Mouse (Mus musculus): ENCODE measurements around the gene Zfp280b. TPM values are rescaled to one million over a fixed set of nuclear protein-coding genes. Genes with fewer than 3 reads are reported as not detected.
"Not testable (repeated sequence)": the region's sequence is repeated elsewhere in the genome, so short reads cannot be mapped to it uniquely, and the experiment has no call there.

Zfp280b gene
- polyA plus RNA-seq (2014; fragmentation: Nextera tagmentation; extraction: Ambion mirVana) = 22.0 and 23.6 TPM in 2 replicates

- Histone ChIP-seq H3K27me3 (ENCODE audit: control insufficient read depth, insufficient read depth, low read length) (no peaks in the 10 kb centered on the region), H3K27ac (ENCODE audit: low read depth, low read length) (peak within 1 kb of the TSS; percentile 75), H3K9ac (ENCODE audit: low read depth, low read length) (peak within 1 kb of the TSS; percentile 98), H3K4me3 (ENCODE audit: low read depth, low read length) (peak within 1 kb of the TSS; percentile 93), H3K4me1 (ENCODE audit: control insufficient read depth, insufficient read depth, low read length) (0 out of 2 replicates have a peak, but pooled peaks cover 4% of the 10 kb centered on the region), H3K36me3 (ENCODE audit: control insufficient read depth, insufficient read depth, low read length) (peaks cover 6% of the 10 kb centered on the region; the same call in 1 of the 2 replicates), H3K9me3 (replicated peaks; ENCODE audit: control insufficient read depth, low read length) (no peaks in the 10 kb centered on the region), H3K4me2 (peak within 1 kb of the TSS; percentile 87)
- under 1% methylated on average over 51 of the region's 58 CpGs for WGBS (ENCODE audit: insufficient replicate concordance)
- peak; percentile 97 for ATAC-seq (replicated peaks; ENCODE audit: insufficient number of reproducible peaks, low FRiP score, low TSS enrichment)
Observed at GRCm38 (mm10) chr10:76032402-76033118, at the start of gene Zfp280b. Gene Zfp280b, plus strand, starts transcription at chr10:76032650.

DNA sequence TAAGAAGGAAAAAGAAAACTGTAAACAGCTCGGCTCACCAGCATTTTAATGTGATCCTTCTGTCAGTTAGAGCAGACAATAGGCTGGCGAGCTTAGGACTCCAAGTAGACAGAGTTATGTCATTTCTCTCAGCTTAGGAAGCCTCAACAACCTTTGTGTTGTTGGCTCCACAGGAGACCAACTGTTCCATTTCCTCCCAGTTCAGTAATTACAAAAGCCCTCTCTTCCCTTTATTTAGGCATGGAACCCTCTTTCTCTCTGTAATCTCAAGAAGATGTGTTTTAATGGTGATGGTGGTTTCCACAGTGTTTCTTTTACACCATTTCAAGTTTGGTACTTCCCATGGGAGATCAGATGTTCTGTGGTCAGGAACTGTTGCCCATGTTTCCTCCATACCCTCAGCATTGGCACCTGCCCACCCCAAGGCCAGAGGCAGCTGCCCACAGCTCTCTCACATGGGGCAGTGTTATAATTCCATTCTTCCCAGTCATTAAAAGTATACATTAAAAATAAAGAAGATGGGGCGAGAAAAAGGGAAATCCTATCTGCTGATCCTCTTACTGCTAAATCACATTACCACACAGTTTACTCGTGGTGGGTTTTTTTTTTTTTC is 41.9 kb upstream of the Zfp280b start:
- H3K27me3 ChIP-seq (ENCODE audit: control insufficient read depth, insufficient read depth, low read length) = no peaks in the 10 kb centered on the region
- H3K9ac ChIP-seq (ENCODE audit: low read depth, low read length) = no peak overlapping the region
- WGBS (ENCODE audit: insufficient replicate concordance) = 67% methylated on average over 4 of the region's 4 CpGs
- no peak overlapping the region for H3K27ac ChIP-seq (ENCODE audit: low read depth, low read length)
- no peaks in the 10 kb centered on the region for H3K36me3 ChIP-seq (ENCODE audit: control insufficient read depth, insufficient read depth, low read length)
- H3K9me3 ChIP-seq (replicated peaks; ENCODE audit: control insufficient read depth, low read length) = no peaks in the 10 kb centered on the region
- H3K4me3 ChIP-seq (ENCODE audit: low read depth, low read length) = no peak overlapping the region
- no peak for ATAC-seq (replicated peaks; ENCODE audit: insufficient number of reproducible peaks, low FRiP score, low TSS enrichment)
- H3K4me2 ChIP-seq = no peak overlapping the region
- H3K4me1 ChIP-seq (ENCODE audit: control insufficient read depth, insufficient read depth, low read length) = no peaks in the 10 kb centered on the region

GRCm38 (mm10) chr10:75993616-75994240 is 38.7 kb upstream of the Zfp280b start:
- Histone ChIP-seq H3K27me3 (ENCODE audit: control insufficient read depth, insufficient read depth, low read length) (no peaks in the 10 kb centered on the region), H3K36me3 (ENCODE audit: control insufficient read depth, insufficient read depth, low read length) (no peaks in the 10 kb centered on the region), H3K4me3 (ENCODE audit: low read depth, low read length) (no peak overlapping the region), H3K27ac (ENCODE audit: low read depth, low read length) (no peak overlapping the region), H3K9ac (ENCODE audit: low read depth, low read length) (no peak overlapping the region), H3K4me2 (no peak overlapping the region), H3K4me1 (ENCODE audit: control insufficient read depth, insufficient read depth, low read length) (no peaks in the 10 kb centered on the region), H3K9me3 (replicated peaks; ENCODE audit: control insufficient read depth, low read length) (no peaks in the 10 kb centered on the region)
- WGBS (ENCODE audit: insufficient replicate concordance) = 77% methylated on average over 15 of the region's 15 CpGs
- no peak for ATAC-seq (replicated peaks; ENCODE audit: insufficient number of reproducible peaks, low FRiP score, low TSS enrichment)

- not testable (repeated sequence) for H3K4me1 ChIP-seq (ENCODE audit: control insufficient read depth, insufficient read depth, low read length); H3K4me2 ChIP-seq; H3K36me3 ChIP-seq (ENCODE audit: control insufficient read depth, insufficient read depth, low read length); H3K4me3 ChIP-seq (ENCODE audit: low read depth, low read length); H3K27ac ChIP-seq (ENCODE audit: low read depth, low read length); H3K9ac ChIP-seq (ENCODE audit: low read depth, low read length); H3K27me3 ChIP-seq (ENCODE audit: control insufficient read depth, insufficient read depth, low read length); H3K9me3 ChIP-seq (replicated peaks; ENCODE audit: control insufficient read depth, low read length); ATAC-seq (replicated peaks; ENCODE audit: insufficient number of reproducible peaks, low FRiP score, low TSS enrichment)
- WGBS (ENCODE audit: insufficient replicate concordance) = 69% methylated on average over 11 of the region's 13 CpGs
Observed at GRCm38 (mm10) chr10:75994531-75995210, 37.8 kb upstream of the Zfp280b start.

- Histone ChIP-seq H3K4me3 (ENCODE audit: low read depth, low read length) (no peak overlapping the region), H3K4me2 (no peak overlapping the region), H3K4me1 (ENCODE audit: control insufficient read depth, insufficient read depth, low read length) (no peaks in the 10 kb centered on the region), H3K36me3 (ENCODE audit: control insufficient read depth, insufficient read depth, low read length) (no peaks in the 10 kb centered on the region), H3K27me3 (ENCODE audit: control insufficient read depth, insufficient read depth, low read length) (no peaks in the 10 kb centered on the region), H3K27ac (ENCODE audit: low read depth, low read length) (no peak overlapping the region), H3K9ac (ENCODE audit: low read depth, low read length) (no peak overlapping the region), H3K9me3 (replicated peaks; ENCODE audit: control insufficient read depth, low read length) (no peaks in the 10 kb centered on the region)
- WGBS (ENCODE audit: insufficient replicate concordance) = 75% methylated on average over 11 of the region's 11 CpGs
- no peak for ATAC-seq (replicated peaks; ENCODE audit: insufficient number of reproducible peaks, low FRiP score, low TSS enrichment)
Observed at GRCm38 (mm10) chr10:75995463-75995862, 37.0 kb upstream of the Zfp280b start.

DNA sequence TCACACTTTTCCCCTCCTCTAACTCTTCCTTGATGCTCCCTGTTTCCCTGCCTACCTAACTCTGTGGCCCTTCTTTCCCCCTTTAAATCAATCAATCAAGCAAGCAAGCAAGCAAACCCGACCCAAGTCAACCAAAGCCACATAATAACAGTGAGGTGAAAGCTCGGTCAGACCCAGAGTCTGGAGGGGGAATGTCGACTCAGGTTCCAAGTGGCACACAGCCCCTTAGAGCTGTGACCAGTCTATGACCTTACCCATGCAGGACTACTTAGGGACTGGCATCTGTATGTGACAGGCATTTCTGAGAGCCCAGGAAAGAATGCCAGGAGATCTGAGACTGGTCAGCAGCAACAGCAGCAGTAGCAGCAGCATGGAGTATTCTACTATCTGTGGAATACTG is 36.1 kb upstream of the Zfp280b start:
- Histone ChIP-seq H3K9me3 (replicated peaks; ENCODE audit: control insufficient read depth, low read length) (no peaks in the 10 kb centered on the region), H3K4me3 (ENCODE audit: low read depth, low read length) (no peak overlapping the region), H3K36me3 (ENCODE audit: control insufficient read depth, insufficient read depth, low read length) (no peaks in the 10 kb centered on the region), H3K9ac (ENCODE audit: low read depth, low read length) (no peak overlapping the region), H3K27me3 (ENCODE audit: control insufficient read depth, insufficient read depth, low read length) (no peaks in the 10 kb centered on the region), H3K27ac (ENCODE audit: low read depth, low read length) (no peak overlapping the region), H3K4me2 (no peak overlapping the region), H3K4me1 (ENCODE audit: control insufficient read depth, insufficient read depth, low read length) (no peaks in the 10 kb centered on the region)
- WGBS (ENCODE audit: insufficient replicate concordance) = 41% methylated on average over 3 of the region's 3 CpGs
- no peak for ATAC-seq (replicated peaks; ENCODE audit: insufficient number of reproducible peaks, low FRiP score, low TSS enrichment)

- H3K36me3 ChIP-seq (ENCODE audit: control insufficient read depth, insufficient read depth, low read length) = no peaks in the 10 kb centered on the region
- H3K27ac ChIP-seq (ENCODE audit: low read depth, low read length) = no peak overlapping the region
- H3K4me2 ChIP-seq = peak overlapping the region; percentile 41
- H3K9ac ChIP-seq (ENCODE audit: low read depth, low read length) = no peak overlapping the region
- H3K27me3 ChIP-seq (ENCODE audit: control insufficient read depth, insufficient read depth, low read length) = no peaks in the 10 kb centered on the region
- no peak overlapping the region for H3K4me3 ChIP-seq (ENCODE audit: low read depth, low read length)
- WGBS (ENCODE audit: insufficient replicate concordance) = 23% methylated on average over 7 of the region's 7 CpGs
- H3K9me3 ChIP-seq (replicated peaks; ENCODE audit: control insufficient read depth, low read length) = no peaks in the 10 kb centered on the region
- no peak for ATAC-seq (replicated peaks; ENCODE audit: insufficient number of reproducible peaks, low FRiP score, low TSS enrichment)
- 0 out of 2 replicates have a peak, but pooled peaks cover 5% of the 10 kb centered on the region for H3K4me1 ChIP-seq (ENCODE audit: control insufficient read depth, insufficient read depth, low read length)
Observed at GRCm38 (mm10) chr10:76001160-76001559, 31.3 kb upstream of the Zfp280b start.

GRCm38 (mm10) chr10:76002101-76002521 is 30.3 kb upstream of the Zfp280b start:
- ATAC-seq (replicated peaks; ENCODE audit: insufficient number of reproducible peaks, low FRiP score, low TSS enrichment) = no peak
- WGBS (ENCODE audit: insufficient replicate concordance) = 35% methylated on average over 3 of the region's 3 CpGs
- H3K27ac ChIP-seq (ENCODE audit: low read depth, low read length) = no peak overlapping the region
- H3K9me3 ChIP-seq (replicated peaks; ENCODE audit: control insufficient read depth, low read length) = no peaks in the 10 kb centered on the region
- H3K9ac ChIP-seq (ENCODE audit: low read depth, low read length) = no peak overlapping the region
- 0 out of 2 replicates have a peak, but pooled peaks cover 5% of the 10 kb centered on the region for H3K4me1 ChIP-seq (ENCODE audit: control insufficient read depth, insufficient read depth, low read length)
- H3K4me2 ChIP-seq = no peak overlapping the region
- H3K27me3 ChIP-seq (ENCODE audit: control insufficient read depth, insufficient read depth, low read length) = no peaks in the 10 kb centered on the region
- no peaks in the 10 kb centered on the region for H3K36me3 ChIP-seq (ENCODE audit: control insufficient read depth, insufficient read depth, low read length)
- no peak overlapping the region for H3K4me3 ChIP-seq (ENCODE audit: low read depth, low read length)

Measured in heart, embryonic 11.5 days (tissue).